In genomic region chr9:94732136-94732535, GRCm38 (mm10) we compare ENCODE assay signal across 15 mouse cellular contexts.
"Had no signal": no experiment of that assay in that cellular context is flagged by ENCODE, and none has a peak within 500 bp of the region (broad histone marks: within the 10 kb centered on the region; RNA-seq: fewer than 3 reads in every experiment).

No protein-coding gene starts in this region.

- H3K9me3 ChIP-seq: kidney, embryonic 15.5 days; liver, embryonic 15.5 days; midbrain, embryonic 15.5 days had no signal

- H3K4me2 ChIP-seq: kidney, embryonic 15.5 days; liver, embryonic 11.5 days; liver, embryonic 15.5 days; midbrain, embryonic 11.5 days; midbrain, embryonic 15.5 days had no signal

- H3K27ac ChIP-seq: kidney, embryonic 15.5 days; left cerebral cortex, adult 2 months; liver, embryonic 15.5 days; midbrain, embryonic 15.5 days; stomach, postnatal 0 days had no signal

- H3K36me3 ChIP-seq: kidney, embryonic 15.5 days; liver, embryonic 15.5 days; midbrain, embryonic 15.5 days had no signal

- H3K27me3 ChIP-seq: liver, embryonic 15.5 days; midbrain, embryonic 15.5 days had no signal

- H3K9ac ChIP-seq: kidney, embryonic 15.5 days; liver, embryonic 15.5 days; midbrain, embryonic 15.5 days had no signal

- ATAC-seq: lung, postnatal 0 days; midbrain, embryonic 15.5 days had no signal

- H3K4me1 ChIP-seq: liver, embryonic 15.5 days had no signal

- DNase-seq: kidney, adult 2 months; kidney, postnatal 25 days; lung, adult 2 months; lung, postnatal 36 days; right cerebral cortex, adult 18-20 months; right cerebral cortex, postnatal 25 days; thymus, postnatal 4 days had no signal

- H3K4me3 ChIP-seq: kidney, embryonic 15.5 days; left cerebral cortex, adult 2 months; liver, embryonic 15.5 days; midbrain, embryonic 15.5 days had no signal
